Mouse (Mus musculus) right cerebral cortex, postnatal 25 days (tissue): ENCODE results near the gene Gm14685.
"Not testable (repeated sequence)": the region's sequence is repeated elsewhere in the genome, so short reads cannot be mapped to it uniquely, and the experiment has no call there.

Source experiments
- DNase-seq: peaks from one replicate; pipeline ENCODE4 v3.0.0; 2022

Gene Gm14685

DNA sequence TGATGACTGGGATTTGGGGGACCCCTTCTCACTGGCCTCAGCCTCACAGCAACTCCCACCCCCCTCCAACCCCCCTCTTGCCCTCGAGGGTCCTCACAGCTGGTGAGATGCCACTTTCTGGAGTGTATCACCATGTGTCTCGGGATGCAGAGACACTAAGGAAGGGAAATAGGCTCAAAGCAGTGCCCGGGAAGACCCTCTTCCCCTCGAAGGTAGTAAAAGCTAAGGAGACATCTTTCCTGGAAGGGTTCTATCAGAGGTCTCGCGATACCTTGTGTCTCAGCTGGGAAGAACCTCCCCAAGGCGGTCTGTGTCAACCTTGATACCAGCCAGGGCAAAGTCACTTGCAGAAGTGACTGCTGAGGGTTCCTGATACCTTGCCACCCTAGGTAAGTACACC is at the start of gene Gm14685:
Gm14685 (plus strand) TSS at position 301 of the 400 bp plus-strand sequence.
- not testable (repeated sequence) for DNase-seq

DNA sequence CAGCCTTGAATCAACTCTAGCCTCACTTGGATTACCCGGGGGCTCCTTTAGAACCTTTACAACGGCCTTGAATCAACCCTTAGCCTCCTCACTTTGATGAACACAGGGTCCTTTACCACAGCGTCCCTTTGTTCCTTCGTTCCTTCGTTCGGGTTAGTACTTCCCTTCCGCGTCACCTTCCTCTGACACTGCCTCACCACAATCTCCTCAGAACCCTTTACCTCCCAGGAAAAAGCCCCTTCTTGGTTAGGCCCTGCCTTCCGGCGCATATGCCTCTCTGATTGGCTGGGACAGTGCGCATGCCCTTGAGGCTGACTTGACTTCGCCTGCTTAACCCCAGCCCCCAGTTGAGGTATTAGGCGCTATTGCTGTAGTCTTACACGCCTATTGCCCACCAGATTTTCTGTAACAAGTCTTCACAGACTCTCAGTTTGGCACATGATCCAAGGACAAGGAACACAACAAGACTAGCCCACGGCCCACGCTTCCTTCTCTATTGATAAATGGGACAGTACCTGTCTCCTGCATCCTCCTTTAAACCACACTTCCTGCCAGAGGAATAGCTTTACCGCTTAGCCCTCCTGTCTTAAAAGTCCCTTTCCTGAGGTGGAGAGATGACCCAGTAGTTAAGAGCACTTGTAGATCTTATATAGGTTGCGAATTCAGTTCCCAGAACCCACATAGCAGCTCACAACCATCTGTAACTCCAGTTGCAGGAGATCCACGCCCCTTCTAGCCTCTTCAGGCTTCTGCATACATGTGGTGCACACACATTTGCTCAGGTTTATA is 34.4 kb upstream of the Gm14685 start, which contains the start of gene Xlr4a:
Xlr4a (minus strand) TSS at position 212 of the 789 bp plus-strand sequence.
- DNase-seq, result not testable (repeated sequence)

GRCm38 (mm10) chrX:73096941-73097508 is 19.8 kb upstream of the Gm14685 start, which contains the start of gene Xlr3a:
Xlr3a (minus strand) TSS chrX:73097095.
- not testable (repeated sequence) for DNase-seq

DNA sequence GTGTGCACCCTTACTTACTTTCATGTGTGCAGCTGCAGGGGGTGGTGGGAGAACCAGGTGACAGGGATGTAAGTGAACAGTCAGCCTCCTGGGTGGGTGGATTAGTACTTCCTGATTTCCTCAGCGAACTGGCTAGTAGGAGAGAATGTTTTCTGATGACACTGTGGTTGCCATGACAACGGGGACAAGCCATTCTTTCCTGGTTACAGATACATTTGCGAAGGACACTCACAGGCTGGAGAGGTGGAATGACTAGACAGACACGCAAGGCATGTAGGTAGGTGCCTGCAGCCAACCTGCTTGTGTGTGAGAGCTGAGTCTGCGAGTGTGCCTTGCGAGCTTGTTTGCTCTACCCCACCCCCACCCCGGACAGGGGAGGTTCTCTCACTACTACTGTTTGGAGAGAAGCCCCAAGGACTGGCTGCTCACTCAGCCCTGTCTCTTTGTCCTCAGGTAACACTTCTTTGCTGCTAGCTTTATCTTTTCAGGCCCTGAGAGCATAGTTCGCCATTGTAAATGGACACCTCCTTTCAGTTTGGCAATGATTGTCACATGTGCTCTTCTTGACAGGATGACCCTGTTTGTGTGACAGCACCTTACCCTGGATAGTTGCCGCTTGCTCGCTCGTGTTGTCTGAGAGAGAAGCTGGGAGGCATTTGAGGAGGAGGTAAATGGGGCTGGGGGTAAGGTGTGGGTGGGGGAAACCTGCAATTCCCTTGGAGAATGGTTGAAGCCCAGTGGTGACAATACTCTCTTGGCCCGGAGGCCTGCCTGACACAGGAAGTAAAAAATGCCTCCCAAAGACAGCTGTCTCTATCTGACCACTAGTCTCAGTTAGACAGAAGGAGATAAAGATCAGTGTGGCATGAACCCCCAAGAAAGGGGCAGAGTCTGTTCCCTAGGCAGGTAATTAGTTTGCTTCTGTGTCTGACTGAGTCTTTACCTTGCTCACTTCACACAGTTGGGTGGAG is 6.3 kb downstream of the Gm14685 start:
- DNase-seq, result not testable (repeated sequence)

- DNase-seq, result not testable (repeated sequence)
Observed at GRCm38 (mm10) chrX:73143218-73143618, 26.4 kb downstream of the Gm14685 start.

DNA sequence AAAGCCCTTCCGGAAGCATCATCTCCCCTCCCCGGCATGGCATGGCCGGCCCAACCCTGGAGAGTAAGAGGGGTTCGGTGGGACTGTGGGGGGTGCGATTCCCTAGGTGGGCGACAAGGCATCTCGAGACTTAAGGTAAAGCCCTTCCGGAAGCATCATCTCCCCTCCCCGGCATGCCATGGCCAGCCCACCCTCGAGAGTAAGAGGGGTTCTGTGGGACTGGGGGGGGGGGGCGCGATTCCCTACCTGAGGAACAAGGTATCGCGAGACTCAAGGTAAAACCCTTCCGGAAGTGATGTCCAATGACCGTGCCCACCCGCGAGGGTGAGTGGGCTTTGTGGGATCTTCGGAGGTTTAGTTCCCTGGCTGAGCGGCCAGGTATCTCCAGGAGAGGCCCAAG is 31.6 kb downstream of the Gm14685 start, which contains the start of gene Xlr5b:
Xlr5b (plus strand) TSS at position 301 of the 400 bp plus-strand sequence.
- not testable (repeated sequence) for DNase-seq

DNA sequence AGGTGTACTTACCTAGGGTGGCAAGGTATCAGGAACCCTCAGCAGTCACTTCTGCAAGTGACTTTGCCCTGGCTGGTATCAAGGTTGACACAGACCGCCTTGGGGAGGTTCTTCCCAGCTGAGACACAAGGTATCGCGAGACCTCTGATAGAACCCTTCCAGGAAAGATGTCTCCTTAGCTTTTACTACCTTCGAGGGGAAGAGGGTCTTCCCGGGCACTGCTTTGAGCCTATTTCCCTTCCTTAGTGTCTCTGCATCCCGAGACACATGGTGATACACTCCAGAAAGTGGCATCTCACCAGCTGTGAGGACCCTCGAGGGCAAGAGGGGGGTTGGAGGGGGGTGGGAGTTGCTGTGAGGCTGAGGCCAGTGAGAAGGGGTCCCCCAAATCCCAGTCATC is 32.5 kb downstream of the Gm14685 start, which contains the start of gene DXBay18:
DXBay18 (minus strand) TSS at position 101 of the 400 bp plus-strand sequence.
- not testable (repeated sequence) for DNase-seq

- not testable (repeated sequence) for DNase-seq
Observed at GRCm38 (mm10) chrX:73176889-73177288, 60.0 kb downstream of the Gm14685 start, which contains the start of gene Spin2d. Spin2d (minus strand) TSS chrX:73176989.
